Mouse (Mus musculus) heart, adult 2 months (tissue): ENCODE measurements around the gene Gm4707. TPM values are rescaled to one million over a fixed set of nuclear protein-coding genes. Genes with fewer than 3 reads are reported as not detected.
"Not testable (repeated sequence)": the region's sequence is repeated elsewhere in the genome, so short reads cannot be mapped to it uniquely, and the experiment has no call there.

Experiments used
- DNase-seq, 2 experiments: peaks; one replicate each; pipeline ENCODE4 v3.0.0; 2021
- H3K27ac ChIP-seq: fragments of 200-600 bp; 2 replicates; pipeline ENCODE4 v1.8.1; 2022
- H3K27me3 ChIP-seq: fragments of 200-500 bp; 2 replicates; pipeline ENCODE4 v1.6.1; 2012; ENCODE audit warnings: mild to moderate bottlenecking, low read length, inconsistent platforms, mixed read lengths; ENCODE audit not compliant: control insufficient read depth, insufficient read depth
- H3K36me3 ChIP-seq: fragments of 200-500 bp; 2 replicates; pipeline ENCODE4 v1.6.1; 2012; ENCODE audit warnings: low read length, inconsistent platforms; ENCODE audit not compliant: control insufficient read depth, insufficient read depth
- H3K4me1 ChIP-seq: fragments of 200-500 bp; 2 replicates; pipeline ENCODE4 v1.6.1; 2011; ENCODE audit warnings: low read length; ENCODE audit not compliant: control insufficient read depth, insufficient read depth
- H3K4me3 ChIP-seq: fragments of 200-600 bp; 2 replicates; pipeline ENCODE4 v1.8.1; 2022
- H3K79me2 ChIP-seq: fragments of 200-500 bp; replicated peaks from 2 replicates; pipeline ENCODE4 v1.6.1; 2012; ENCODE audit warnings: mild to moderate bottlenecking, inconsistent platforms, low read length, moderate library complexity, mixed read lengths; ENCODE audit not compliant: control insufficient read depth, insufficient read depth
- H3K9ac ChIP-seq: fragments of 200-500 bp; 2 replicates; pipeline ENCODE4 v1.6.1; 2012; ENCODE audit warnings: low read depth, mild to moderate bottlenecking, control low read depth, inconsistent platforms, low read length, mixed read lengths
- CTCF ChIP-seq: fragments of 200-600 bp; IDR thresholded peaks from 2 replicates; pipeline ENCODE4 v1.8.1; 2022; ENCODE audit warnings: antibody characterized with exemption, mild to moderate bottlenecking, moderate library complexity
- EP300 ChIP-seq: fragments of 200-500 bp; IDR thresholded peaks from 2 replicates; pipeline ENCODE4 v1.6.1; 2011; ENCODE audit warnings: low read depth, low read length, control low read depth; ENCODE audit not compliant: insufficient read depth
- POLR2A ChIP-seq: fragments of 200-500 bp; IDR thresholded peaks from 2 replicates; pipeline ENCODE4 v1.6.1; 2011; ENCODE audit warnings: mild to moderate bottlenecking, low read depth, low read length, control low read depth; ENCODE audit not compliant: insufficient read depth
- WGBS: fragments of 180-500 bp; shearing (Covaris S2); methylation state at CpG from one replicate; pipeline ENCODE4 v1.1.7; 2018; 5-methylcytosine and 5-hydroxymethylcytosine counted together
- intact Hi-C: fragments of 180-260 bp; cut with DNase I; formaldehyde crosslinking; loops from one replicate; pipeline ENCODE4 v1.15.1; 2025
- polyA plus RNA-seq: library from polyadenylated mRNA; depleted of rRNA; stranded (reverse); fragments of >200 nt; gene quantifications from 2 replicates; pipeline ENCODE4 v1.2.3, GENCODE M21; 2012; rRNA removed
- total RNA-seq, 2 experiments: library from RNA; stranded (reverse); gene quantifications; 2 replicates each; pipeline ENCODE4 v1.2.3; 2021

Gene Gm4707
- total and polyA plus RNA-seq, 3 experiments: 0.35 to 0.96 (median 0.76) TPM

DNA sequence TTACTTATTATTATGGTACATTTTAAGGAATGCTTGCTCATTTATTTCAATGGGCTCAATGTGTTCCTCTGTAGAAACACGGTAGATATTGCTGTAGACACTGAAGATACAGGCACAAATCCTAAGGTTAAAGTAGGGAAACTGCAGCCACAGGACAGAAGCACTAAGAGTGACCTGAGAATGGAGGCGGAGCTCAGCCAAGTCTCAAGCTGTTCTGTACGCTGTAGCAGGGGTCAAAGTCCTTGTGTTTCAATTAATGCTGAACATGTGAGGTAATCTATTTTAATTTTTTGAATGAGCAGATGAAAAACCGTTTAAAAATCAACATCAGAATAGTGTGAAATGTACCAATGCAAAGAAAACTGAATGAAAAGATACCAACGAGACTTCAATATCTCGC, 16.4 kb downstream of the Gm4707 start:
- Histone ChIP-seq H3K4me1 (no peaks in the 10 kb centered on the region), H3K27me3 (no peaks in the 10 kb centered on the region), H3K4me3 (no peak overlapping the region), H3K27ac (no peak overlapping the region), H3K36me3 (no peaks in the 10 kb centered on the region; the same call in 1 of the 2 replicates), H3K79me2 (no peaks in the 10 kb centered on the region), H3K9ac (no peak overlapping the region)
- intact Hi-C loops: no loop called here
- DNase-seq: no peak
- TF ChIP-seq POLR2A: no peak
- no peak for TF ChIP-seq EP300
- no peak for TF ChIP-seq CTCF
- 92% methylated on average over 6 of the region's 6 CpGs for WGBS

- H3K36me3 ChIP-seq, H3K27me3 ChIP-seq, H3K4me1 ChIP-seq, H3K79me2 ChIP-seq, H3K4me3 ChIP-seq, intact Hi-C loops, H3K9ac ChIP-seq, H3K27ac ChIP-seq, DNase-seq: not testable (repeated sequence)
- 100% methylated on average over 2 of the region's 2 CpGs for WGBS
Measured at GRCm38 (mm10) chr17:71422502-71422901, 37.2 kb downstream of the Gm4707 start.

- H3K36me3 ChIP-seq: not testable (repeated sequence)
Measured at GRCm38 (mm10) chr17:71419448-71419847, 40.3 kb downstream of the Gm4707 start.

DNA sequence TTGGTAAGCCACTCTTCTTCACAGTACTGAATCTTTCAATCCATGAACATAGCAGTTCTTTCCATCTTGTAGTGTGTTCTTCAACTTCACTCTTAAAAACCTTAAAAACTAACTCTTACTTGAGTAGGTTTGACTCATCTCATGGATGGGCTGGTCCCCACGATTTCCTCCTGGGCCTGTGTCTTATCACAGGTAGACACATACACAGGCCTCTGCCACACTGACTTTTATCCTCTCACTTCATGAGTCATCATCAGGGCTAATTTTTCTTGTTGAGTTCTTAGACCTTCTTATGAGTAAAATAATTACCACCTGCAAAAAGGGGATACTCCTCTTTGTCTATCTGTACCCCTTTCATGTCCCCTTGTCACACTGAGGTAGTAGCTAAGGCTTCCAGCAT, 42.7 kb downstream of the Gm4707 start:
- Histone ChIP-seq H3K27ac (no peak overlapping the region), H3K9ac (no peak overlapping the region), H3K79me2 (no peaks in the 10 kb centered on the region), H3K4me1 (no peaks in the 10 kb centered on the region), H3K4me3 (no peak overlapping the region), H3K27me3 (no peaks in the 10 kb centered on the region), H3K36me3 (no peaks in the 10 kb centered on the region)
- WGBS: 87% methylated on average over 1 of the region's 1 CpGs
- intact Hi-C loops: no loop called here
- DNase-seq: no peak
- no peak for TF ChIP-seq POLR2A
- TF ChIP-seq EP300: no peak
- no peak for TF ChIP-seq CTCF

More at GRCm38 (mm10) chr17:71419448-71419847, 40.3 kb downstream of the Gm4707 start:
- H3K4me1 ChIP-seq, intact Hi-C loops, H3K79me2 ChIP-seq, H3K27ac ChIP-seq, H3K4me3 ChIP-seq, H3K9ac ChIP-seq, H3K27me3 ChIP-seq, DNase-seq: not testable (repeated sequence)
- 93% methylated on average over 5 of the region's 5 CpGs for WGBS

Other genes with a start within 250 kb of the Gm4707 start
- 10 to 100 TPM; 43.3 to 43.5 TPM for gene Emilin2, start 147.9 kb downstream of the Gm4707 start, total RNA-seq
- 37.2 and 39.3 TPM in 2 replicates for gene Emilin2, start 147.9 kb downstream of the Gm4707 start, polyA plus RNA-seq
- 10 to 100 TPM; 16.6 to 18.6 TPM for gene Smchd1, start 15.4 kb upstream of the Gm4707 start, total RNA-seq
- gene Smchd1, start 15.4 kb upstream of the Gm4707 start, polyA plus RNA-seq: 4.9 and 10.2 TPM in 2 replicates
- under 1 TPM; 0.37 to 0.61 TPM for gene Ndc80, start 66.9 kb upstream of the Gm4707 start, total RNA-seq
- gene Ndc80, start 66.9 kb upstream of the Gm4707 start, polyA plus RNA-seq: not detected in 2 replicates
- under 1 TPM in 1 of 2 experiments, not detected in 1; 0.37 TPM for gene Spdya, start 92.1 kb upstream of the Gm4707 start, total RNA-seq
- not detected in 2 replicates for gene Spdya, start 92.1 kb upstream of the Gm4707 start, polyA plus RNA-seq
- 10 to 100 TPM; 19.1 to 21.9 TPM for gene Wdr43, start 156.0 kb upstream of the Gm4707 start, total RNA-seq
- gene Wdr43, start 156.0 kb upstream of the Gm4707 start, polyA plus RNA-seq: 8.4 and 11.1 TPM in 2 replicates
- gene Togaram2, start 213.3 kb upstream of the Gm4707 start, total RNA-seq: 1 to 10 TPM; 5.4 to 5.5 TPM
- gene Togaram2, start 213.3 kb upstream of the Gm4707 start, polyA plus RNA-seq: 5.3 and 5.9 TPM in 2 replicates